25 mouse cellular contexts compared by ENCODE assay signal in the genomic region with DNA sequence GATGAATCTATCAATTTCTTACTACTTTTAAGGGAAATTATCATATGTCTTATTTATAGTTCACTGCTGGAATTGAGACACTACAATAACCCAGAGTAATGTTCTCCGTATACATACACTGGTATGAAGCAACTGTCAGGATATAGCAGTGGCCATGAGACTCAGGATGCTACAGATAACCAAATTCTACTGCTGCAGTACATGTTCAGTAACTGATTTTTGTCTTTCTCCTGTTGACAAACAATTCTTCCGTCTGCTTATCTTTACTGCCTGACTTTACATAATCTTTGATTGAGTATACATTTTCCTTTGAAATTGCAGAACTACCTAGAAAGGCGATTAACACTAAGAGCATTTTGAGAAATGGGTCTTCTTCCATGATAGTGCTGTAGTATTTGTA.
"Had no signal": no experiment of that assay in that cellular context is flagged by ENCODE, and none has a peak within 500 bp of the region (broad histone marks: within the 10 kb centered on the region; RNA-seq: fewer than 3 reads in every experiment).

No protein-coding gene starts in this region.

- H3K9ac ChIP-seq: heart, embryonic 13.5 days; heart, embryonic 15.5 days; hindbrain, embryonic 12.5 days; hindbrain, embryonic 14.5 days; intestine, embryonic 15.5 days; limb, embryonic 13.5 days; limb, embryonic 15.5 days had no signal

- H3K4me1 ChIP-seq: heart, embryonic 13.5 days; heart, embryonic 15.5 days; hindbrain, embryonic 10.5 days; hindbrain, embryonic 12.5 days; intestine, embryonic 15.5 days; limb, embryonic 13.5 days; limb, embryonic 15.5 days had no signal

- H3K36me3 ChIP-seq: heart, embryonic 13.5 days; heart, embryonic 15.5 days; hindbrain, embryonic 10.5 days; hindbrain, embryonic 12.5 days; intestine, embryonic 15.5 days; limb, embryonic 13.5 days; limb, embryonic 15.5 days had no signal

- H3K9me3 ChIP-seq: heart, embryonic 13.5 days; heart, embryonic 15.5 days; hindbrain, embryonic 10.5 days; hindbrain, embryonic 12.5 days; intestine, embryonic 15.5 days; limb, embryonic 13.5 days; limb, embryonic 15.5 days had no signal

- DNase-seq: gastrocnemius, postnatal 14 days; gastrocnemius, postnatal 36 days; heart, adult 11 months; heart, adult 2 months; heart, postnatal 4 days; kidney, adult 18-20 months; kidney, adult 8-10 months; kidney, postnatal 10 days; kidney, postnatal 25 days; kidney, postnatal 4 days; left cerebral cortex, postnatal 4 days had no signal

- H3K4me2 ChIP-seq: heart, embryonic 11.5 days; heart, embryonic 13.5 days; heart, embryonic 15.5 days; hindbrain, embryonic 12.5 days; hindbrain, embryonic 14.5 days; intestine, embryonic 15.5 days; limb, embryonic 13.5 days; limb, embryonic 15.5 days had no signal

- H3K4me3 ChIP-seq: heart, adult 2 months; heart, embryonic 13.5 days; heart, embryonic 15.5 days; hindbrain, embryonic 10.5 days; hindbrain, embryonic 12.5 days; intestine, embryonic 15.5 days; layer of hippocampus, adult 2 months; left cerebral cortex, adult 2 months; limb, embryonic 13.5 days; limb, embryonic 15.5 days had no signal

- ATAC-seq: hindbrain, embryonic 16.5 days; inflammation-experienced regulatory T-cells, adult 6 months; intestine, embryonic 15.5 days; intestine, postnatal 0 days had no signal

- H3K27ac ChIP-seq: heart, adult 2 months; heart, embryonic 13.5 days; heart, embryonic 15.5 days; hindbrain, embryonic 10.5 days; hindbrain, embryonic 12.5 days; hindbrain, embryonic 14.5 days; intestine, embryonic 15.5 days; layer of hippocampus, adult 2 months; left cerebral cortex, adult 2 months; limb, embryonic 13.5 days; limb, embryonic 15.5 days had no signal

- H3K27me3 ChIP-seq: heart, embryonic 13.5 days; heart, embryonic 15.5 days; hindbrain, embryonic 12.5 days; intestine, embryonic 15.5 days; limb, embryonic 13.5 days; limb, embryonic 15.5 days had no signal
